8 mouse cellular contexts compared by ENCODE assay signal in genomic region chr7:16312011-16312671, GRCm38 (mm10). TPM values are rescaled to one million over a fixed set of nuclear protein-coding genes. Genes with fewer than 3 reads are reported as not detected.
DNase-seq lines count a peak whose midpoint lies in the region; ATAC-seq and TF ChIP-seq lines count a peak whose summit lies in the region.

No protein-coding gene starts in this region.

- no peak for ATAC-seq in erythroblast, adult 5-6 weeks (replicated peaks; ENCODE audit: low FRiP score, poor library complexity, severe bottlenecking)
- peak; percentile 14 for ATAC-seq in intestine, embryonic 16.5 days
- peak; percentile 1; the same call in 1 of the 2 replicates for ATAC-seq in lung, embryonic 14.5 days (ENCODE audit: insufficient read depth)

- H3K4me1 ChIP-seq in erythroblast, embryonic 14.5 days (ENCODE audit: control insufficient read depth): peaks cover 79% of the 10 kb centered on the region
- peaks cover 46% of the 10 kb centered on the region for H3K4me1 ChIP-seq in intestine, embryonic 16.5 days (ENCODE audit: control insufficient read depth, insufficient read depth, low read length)
- peaks cover 17% of the 10 kb centered on the region for H3K4me1 ChIP-seq in lung, embryonic 14.5 days (ENCODE audit: insufficient read depth)

- TF ChIP-seq CTCF in lung, embryonic 14.5 days (IDR thresholded peaks at IDR 0.05; ENCODE audit: low read depth): no peak

- peak overlapping the region; percentile 89 for H3K4me3 ChIP-seq in erythroblast, embryonic 14.5 days (replicated peaks)
- peak overlapping the region; percentile 82 for H3K4me3 ChIP-seq in intestine, embryonic 16.5 days (ENCODE audit: low read length)
- peak overlapping the region; percentile 59 for H3K4me3 ChIP-seq in lung, embryonic 14.5 days (ENCODE audit: low read depth, low read length)

- H3K27me3 ChIP-seq in erythroblast, embryonic 14.5 days (ENCODE audit: control insufficient read depth): peaks cover 34% of the 10 kb centered on the region
- H3K27me3 ChIP-seq in intestine, embryonic 16.5 days (replicated peaks; ENCODE audit: control insufficient read depth, insufficient read depth, low read length): no peaks in the 10 kb centered on the region
- H3K27me3 ChIP-seq in lung, embryonic 14.5 days (ENCODE audit: insufficient read depth, low read length): peaks cover 12% of the 10 kb centered on the region

- DNase-seq in cerebellum, adult 18-20 months: peak; percentile 28 to 48
- peak; percentile 34 to 64 for DNase-seq in gastrocnemius, postnatal 4 days (ENCODE audit: low spot score in 2 of 2)
- DNase-seq in lung, embryonic 14.5 days: peak; percentile 52
- peak; percentile 48 for DNase-seq in ovary, postnatal 36 days (ENCODE audit: low spot score)
- no peak for DNase-seq in layer of hippocampus, adult 11-12 months (ENCODE audit: low spot score)

- WGBS in intestine, embryonic 16.5 days: under 1% methylated on average over 47 of the region's 49 CpGs
- under 1% methylated on average over 49 of the region's 49 CpGs for WGBS in lung, embryonic 14.5 days

- H3K9ac ChIP-seq in intestine, embryonic 16.5 days (ENCODE audit: low read depth, low read length): peak overlapping the region; percentile 98
- H3K9ac ChIP-seq in lung, embryonic 14.5 days: peak overlapping the region; percentile 78

- peaks cover 22% of the 10 kb centered on the region for H3K36me3 ChIP-seq in erythroblast, embryonic 14.5 days (ENCODE audit: control insufficient read depth)
- no peaks in the 10 kb centered on the region for H3K36me3 ChIP-seq in intestine, embryonic 16.5 days (ENCODE audit: control insufficient read depth, insufficient read depth, low read length)
- H3K36me3 ChIP-seq in lung, embryonic 14.5 days (ENCODE audit: insufficient read depth): no peaks in the 10 kb centered on the region

- H3K27ac ChIP-seq in intestine, embryonic 16.5 days (ENCODE audit: low read length): peak overlapping the region; percentile 97
- peak overlapping the region; percentile 95 for H3K27ac ChIP-seq in lung, embryonic 14.5 days (ENCODE audit: low read depth)

- H3K9me3 ChIP-seq in erythroblast, embryonic 14.5 days (ENCODE audit: control insufficient read depth, low read length): no peaks in the 10 kb centered on the region; the same call in 1 of the 2 replicates
- no peaks in the 10 kb centered on the region for H3K9me3 ChIP-seq in intestine, embryonic 16.5 days (ENCODE audit: control insufficient read depth, low read length)
- no peaks in the 10 kb centered on the region for H3K9me3 ChIP-seq in lung, embryonic 14.5 days (ENCODE audit: low read depth, low read length)

- H3K4me2 ChIP-seq in intestine, embryonic 16.5 days (ENCODE audit: low read depth, low read length): peak overlapping the region; percentile 98
- H3K4me2 ChIP-seq in lung, embryonic 14.5 days: peak overlapping the region; percentile 100

RNA-seq across cellular contexts. Expression of gene Bbc3, which starts 3.9 kb away (rescaled TPM):
- polyA plus RNA-seq in erythroblast, embryonic 14.5 days (2012): 63.0 and 92.9 TPM in 2 replicates
- 2.3 TPM in 1 of 2 replicates, not detected in the other for total RNA-seq in erythroblast, adult 5-6 weeks (2015; ENCODE audit: low replicate concordance)
- 1.5 and 7.5 TPM in 2 replicates for total RNA-seq in erythroblast, adult 5-6 weeks (2017; ENCODE audit: low replicate concordance)
- total RNA-seq in gastrocnemius, postnatal 4 days (2021): 1 to 10 TPM; 9.1 to 9.7 TPM
- 6.2 and 6.6 TPM in 2 replicates for polyA plus RNA-seq in intestine, embryonic 16.5 days (2015; fragmentation: Nextera tagmentation; extraction: Ambion mirVana)
- polyA plus RNA-seq in lung, embryonic 14.5 days (2014; fragmentation: Nextera tagmentation; extraction: Ambion mirVana): 4.9 and 6.4 TPM in 2 replicates

RNA-seq across cellular contexts. Expression of gene Ccdc9, which starts 25.5 kb away (rescaled TPM):
- 6.3 and 7.0 TPM in 2 replicates for polyA plus RNA-seq in erythroblast, embryonic 14.5 days (2012)
- total RNA-seq in erythroblast, adult 5-6 weeks (2015; ENCODE audit: low replicate concordance): 2.5 and 9.4 TPM in 2 replicates
- total RNA-seq in erythroblast, adult 5-6 weeks (2017; ENCODE audit: low replicate concordance): 17.7 and 30.0 TPM in 2 replicates
- total RNA-seq in gastrocnemius, postnatal 4 days (2021): 10 to 100 TPM; 45.5 to 59.0 TPM
- polyA plus RNA-seq in intestine, embryonic 16.5 days (2015; fragmentation: Nextera tagmentation; extraction: Ambion mirVana): 19.8 and 20.8 TPM in 2 replicates
- 17.7 and 22.7 TPM in 2 replicates for polyA plus RNA-seq in lung, embryonic 14.5 days (2014; fragmentation: Nextera tagmentation; extraction: Ambion mirVana)

RNA-seq across cellular contexts. Expression of gene Inafm1, which starts 38.7 kb away (rescaled TPM):
- polyA plus RNA-seq in erythroblast, embryonic 14.5 days (2012): 7.8 and 7.9 TPM in 2 replicates
- not detected in 2 replicates for total RNA-seq in erythroblast, adult 5-6 weeks (2015; ENCODE audit: low replicate concordance)
- 2.0 and 4.3 TPM in 2 replicates for total RNA-seq in erythroblast, adult 5-6 weeks (2017; ENCODE audit: low replicate concordance)
- 10 to 100 TPM; 13.8 to 18.8 TPM for total RNA-seq in gastrocnemius, postnatal 4 days (2021)
- 13.0 and 14.2 TPM in 2 replicates for polyA plus RNA-seq in intestine, embryonic 16.5 days (2015; fragmentation: Nextera tagmentation; extraction: Ambion mirVana)
- polyA plus RNA-seq in lung, embryonic 14.5 days (2014; fragmentation: Nextera tagmentation; extraction: Ambion mirVana): 14.3 and 14.5 TPM in 2 replicates

RNA-seq across cellular contexts. Expression of gene C5ar1, which starts 52.8 kb away (rescaled TPM):
- polyA plus RNA-seq in erythroblast, embryonic 14.5 days (2012): 0.02 TPM in 1 of 2 replicates, not detected in the other
- 7.7 and 15.7 TPM in 2 replicates for total RNA-seq in erythroblast, adult 5-6 weeks (2015; ENCODE audit: low replicate concordance)
- total RNA-seq in erythroblast, adult 5-6 weeks (2017; ENCODE audit: low replicate concordance): 2.6 and 7.1 TPM in 2 replicates
- 1 to 10 TPM; 6.1 to 8.8 TPM for total RNA-seq in gastrocnemius, postnatal 4 days (2021)
- polyA plus RNA-seq in intestine, embryonic 16.5 days (2015; fragmentation: Nextera tagmentation; extraction: Ambion mirVana): 1.9 and 2.4 TPM in 2 replicates
- polyA plus RNA-seq in lung, embryonic 14.5 days (2014; fragmentation: Nextera tagmentation; extraction: Ambion mirVana): 1.7 and 2.0 TPM in 2 replicates
